Mouse (Mus musculus): ENCODE results near the gene Gm10330. TPM values are rescaled to one million over a fixed set of nuclear protein-coding genes. Genes with fewer than 3 reads are reported as not detected.
"Not testable (repeated sequence)": the region's sequence is repeated elsewhere in the genome, so short reads cannot be mapped to it uniquely, and the experiment has no call there.

Gm10330 gene
- total RNA-seq (2014; rRNA removed) (not detected in 2 replicates), polyA plus RNA-seq (2012; rRNA removed) (not detected in 2 replicates)

DNA sequence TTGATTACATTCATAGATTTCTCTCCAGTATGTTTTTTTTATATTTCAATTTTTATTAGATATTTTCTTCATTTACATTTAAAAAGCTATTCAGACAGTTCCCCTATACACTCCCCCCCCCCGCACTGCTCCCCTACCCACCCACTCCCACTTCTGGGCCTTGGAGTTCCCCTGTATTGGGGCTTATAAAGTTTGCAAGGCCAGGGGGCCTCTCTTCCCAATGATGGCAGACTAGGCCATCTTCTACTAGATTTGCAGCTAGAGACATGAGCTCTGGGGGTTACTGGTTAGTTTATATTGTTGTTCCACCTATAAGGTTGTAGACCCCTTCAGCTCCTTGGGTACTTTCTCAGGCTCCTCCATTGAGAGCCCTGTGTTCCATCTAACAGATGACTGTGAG lies at the start of gene Gm10330:
Gm10330 (minus strand) TSS at position 101 of the 400 bp plus-strand sequence.
- H3K36me3 ChIP-seq (ENCODE audit: control insufficient read depth, insufficient read depth, low read length); H3K4me3 ChIP-seq (ENCODE audit: insufficient read depth, low read depth, low read length); H3K27ac ChIP-seq (replicated peaks; ENCODE audit: insufficient read depth, low read depth, low read length); H3K27me3 ChIP-seq (ENCODE audit: control insufficient read depth, insufficient read depth, low read length); DNase-seq (ENCODE audit: extremely low read depth, low read depth, low spot score); H3K4me1 ChIP-seq (ENCODE audit: control insufficient read depth, insufficient read depth, low read length); H3K9ac ChIP-seq (ENCODE audit: low read depth, low read length); H3K79me2 ChIP-seq (ENCODE audit: control insufficient read depth, insufficient read depth, low read length): not testable (repeated sequence)
- WGBS: 96% methylated on average over 1 of the region's 1 CpGs

DNA sequence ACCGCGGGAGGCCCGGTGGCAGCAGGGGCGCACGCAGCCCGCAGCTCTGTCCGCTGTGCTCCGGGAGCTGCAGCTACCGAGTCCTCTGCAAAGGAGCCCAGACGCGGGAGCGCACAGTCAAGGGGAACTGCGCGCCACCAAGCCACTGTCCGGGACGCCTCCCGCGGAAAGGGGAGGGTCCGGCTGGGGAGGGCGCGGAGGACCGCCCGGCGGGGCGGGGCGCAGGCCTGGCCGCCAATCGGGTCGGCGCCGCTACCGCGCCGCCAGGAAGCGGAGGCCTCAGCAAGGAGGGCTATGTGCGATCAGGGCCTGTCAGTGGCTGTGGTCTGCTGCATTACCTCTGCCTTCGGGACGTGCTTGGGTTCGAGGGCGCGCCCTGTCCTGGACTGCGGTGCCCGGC lies 20.7 kb upstream of the Gm10330 start:
- 18% methylated on average over 41 of the region's 43 CpGs for WGBS
- H3K27ac ChIP-seq (replicated peaks; ENCODE audit: insufficient read depth, low read depth, low read length); H3K4me1 ChIP-seq (ENCODE audit: control insufficient read depth, insufficient read depth, low read length); H3K4me3 ChIP-seq (ENCODE audit: insufficient read depth, low read depth, low read length); H3K79me2 ChIP-seq (ENCODE audit: control insufficient read depth, insufficient read depth, low read length); H3K9ac ChIP-seq (ENCODE audit: low read depth, low read length); H3K27me3 ChIP-seq (ENCODE audit: control insufficient read depth, insufficient read depth, low read length); H3K36me3 ChIP-seq (ENCODE audit: control insufficient read depth, insufficient read depth, low read length); DNase-seq (ENCODE audit: extremely low read depth, low read depth, low spot score): not testable (repeated sequence)

DNA sequence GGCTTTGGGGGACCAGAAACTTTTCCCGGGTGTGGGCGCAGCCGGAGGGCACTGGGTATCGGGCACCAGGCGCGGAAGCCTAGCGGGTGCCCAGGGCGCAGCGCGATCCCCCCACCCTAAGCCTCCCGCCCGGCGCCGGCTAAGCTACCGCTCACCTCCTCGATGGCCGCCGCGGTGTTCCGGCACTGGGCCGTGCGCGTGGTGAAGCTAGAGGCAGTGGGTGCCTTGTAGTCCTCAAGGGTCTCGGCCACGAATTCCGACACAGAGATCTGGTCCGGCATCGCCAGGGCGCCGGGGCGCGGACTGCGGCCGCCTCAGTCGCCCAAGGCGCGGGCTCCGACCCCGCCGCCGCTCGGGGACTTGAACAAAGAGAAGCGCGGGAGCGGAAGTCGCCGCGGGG lies 20.3 kb upstream of the Gm10330 start:
- not testable (repeated sequence) for H3K9ac ChIP-seq (ENCODE audit: low read depth, low read length); H3K79me2 ChIP-seq (ENCODE audit: control insufficient read depth, insufficient read depth, low read length); H3K4me1 ChIP-seq (ENCODE audit: control insufficient read depth, insufficient read depth, low read length); H3K27ac ChIP-seq (replicated peaks; ENCODE audit: insufficient read depth, low read depth, low read length); DNase-seq (ENCODE audit: extremely low read depth, low read depth, low spot score); H3K4me3 ChIP-seq (ENCODE audit: insufficient read depth, low read depth, low read length); H3K36me3 ChIP-seq (ENCODE audit: control insufficient read depth, insufficient read depth, low read length); H3K27me3 ChIP-seq (ENCODE audit: control insufficient read depth, insufficient read depth, low read length)
- 11% methylated on average over 30 of the region's 48 CpGs for WGBS

All from liver, adult 2 months (tissue).